Mouse (Mus musculus): ENCODE data around the gene Jph3. TPM values are rescaled to one million over a fixed set of nuclear protein-coding genes. Genes with fewer than 3 reads are reported as not detected.

The Jph3 gene
- polyA plus RNA-seq, 1 experiment from 2014 or later = 2.6 TPM

- no peak overlapping the region for H3K27ac ChIP-seq (replicated peaks)
- ATAC-seq (ENCODE audit: insufficient number of reproducible peaks, low FRiP score, low TSS enrichment, low read depth) = peak; percentile 80
- no peaks in the 10 kb centered on the region for H3K9me3 ChIP-seq (replicated peaks)
- no peak overlapping the region for H3K9ac ChIP-seq
- H3K4me1 ChIP-seq = peaks cover 8% of the 10 kb centered on the region; the same call in 1 of the 2 replicates
- H3K4me3 ChIP-seq (replicated peaks) = no peak overlapping the region
- 36% methylated on average over 10 of the region's 10 CpGs for WGBS
- no peaks in the 10 kb centered on the region for H3K27me3 ChIP-seq
- H3K4me2 ChIP-seq (replicated peaks) = no peak overlapping the region
- H3K36me3 ChIP-seq = no peaks in the 10 kb centered on the region
These were observed 57.1 kb downstream of the Jph3 start for GRCm38 (mm10) chr8:121786542-121786941.

DNA sequence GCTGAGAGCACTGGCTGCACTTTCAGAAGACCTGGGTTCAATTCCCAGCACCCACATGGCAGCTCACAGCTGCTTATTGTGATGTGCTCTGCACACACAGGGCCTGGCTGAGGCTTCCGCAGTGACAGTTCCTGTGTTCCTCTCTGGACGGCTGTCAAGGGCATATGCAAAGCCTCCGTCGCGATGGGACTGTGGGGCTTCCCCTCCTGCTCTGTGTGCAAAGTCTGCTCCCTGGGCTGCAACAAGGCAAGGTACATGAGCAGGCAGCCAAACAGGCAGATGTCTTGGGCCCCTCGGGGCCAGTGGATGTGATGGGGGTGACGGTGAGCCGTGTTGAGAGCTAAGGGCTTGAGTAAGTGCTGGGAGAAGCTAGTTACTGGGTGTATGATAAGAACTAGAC is 59.4 kb downstream of the Jph3 start:
- H3K4me2 ChIP-seq (replicated peaks) = no peak overlapping the region
- WGBS = 82% methylated on average over 8 of the region's 8 CpGs
- H3K9me3 ChIP-seq (replicated peaks) = no peaks in the 10 kb centered on the region
- no peak overlapping the region for H3K27ac ChIP-seq (replicated peaks)
- H3K36me3 ChIP-seq = no peaks in the 10 kb centered on the region
- H3K4me3 ChIP-seq (replicated peaks) = no peak overlapping the region
- peaks cover 8% of the 10 kb centered on the region; the same call in 1 of the 2 replicates for H3K4me1 ChIP-seq
- H3K9ac ChIP-seq = no peak overlapping the region
- ATAC-seq (ENCODE audit: insufficient number of reproducible peaks, low FRiP score, low TSS enrichment, low read depth) = no peak
- no peaks in the 10 kb centered on the region for H3K27me3 ChIP-seq

DNA sequence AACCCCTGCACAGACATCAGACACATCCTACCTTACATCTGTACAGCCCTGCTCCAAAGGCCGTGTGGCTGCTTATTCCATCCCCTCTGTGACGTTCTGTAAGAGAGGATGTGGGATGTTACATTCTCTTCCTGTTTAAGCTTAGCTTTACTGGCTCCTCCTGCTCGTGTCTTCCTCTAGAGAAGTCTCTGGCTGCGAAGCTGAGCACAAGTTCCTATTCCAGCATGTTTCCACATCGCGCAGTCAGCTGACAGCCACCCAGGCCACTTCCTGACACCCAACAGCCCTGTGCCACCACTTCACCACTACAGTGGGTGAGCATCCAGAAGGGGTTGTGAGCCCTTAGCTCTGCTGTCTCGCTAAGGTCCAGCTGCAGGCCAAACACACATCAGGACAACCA is 62.7 kb downstream of the Jph3 start:
- Histone ChIP-seq H3K27me3 (no peaks in the 10 kb centered on the region), H3K36me3 (peaks cover 29% of the 10 kb centered on the region), H3K9ac (no peak overlapping the region), H3K9me3 (replicated peaks) (no peaks in the 10 kb centered on the region), H3K27ac (replicated peaks) (no peak overlapping the region), H3K4me3 (replicated peaks) (no peak overlapping the region), H3K4me2 (replicated peaks) (no peak overlapping the region), H3K4me1 (peaks cover 8% of the 10 kb centered on the region; the same call in 1 of the 2 replicates)
- no peak for ATAC-seq (ENCODE audit: insufficient number of reproducible peaks, low FRiP score, low TSS enrichment, low read depth)
- 74% methylated on average over 7 of the region's 7 CpGs for WGBS

- Histone ChIP-seq H3K4me2 (replicated peaks) (no peak overlapping the region), H3K4me1 (peaks cover 8% of the 10 kb centered on the region; the same call in 1 of the 2 replicates), H3K36me3 (peaks cover 33% of the 10 kb centered on the region), H3K4me3 (replicated peaks) (no peak overlapping the region), H3K9ac (no peak overlapping the region), H3K9me3 (replicated peaks) (no peaks in the 10 kb centered on the region), H3K27ac (replicated peaks) (no peak overlapping the region), H3K27me3 (no peaks in the 10 kb centered on the region)
- no peak for ATAC-seq (ENCODE audit: insufficient number of reproducible peaks, low FRiP score, low TSS enrichment, low read depth)
- 71% methylated on average over 4 of the region's 4 CpGs for WGBS
These were observed 63.2 kb downstream of the Jph3 start for GRCm38 (mm10) chr8:121792627-121793026.

DNA sequence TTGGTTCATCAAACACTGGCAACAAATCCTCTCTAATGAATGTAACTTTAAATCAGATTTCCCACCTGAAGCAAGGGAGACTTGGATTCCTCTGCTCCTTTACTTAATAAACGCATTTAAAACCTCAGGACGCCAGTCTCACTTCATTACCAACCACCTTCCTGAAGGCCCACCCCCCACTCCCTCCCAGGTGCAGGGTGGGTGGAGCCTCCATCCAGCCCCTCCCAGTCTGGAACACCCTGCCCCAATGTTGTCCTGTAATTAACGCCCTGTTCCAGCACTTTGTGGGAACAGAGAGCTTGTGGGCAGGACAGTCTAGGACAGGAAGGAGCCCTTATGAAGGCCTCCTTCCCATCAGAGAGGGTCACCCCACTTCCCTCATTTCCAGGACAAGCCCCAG is 64.7 kb downstream of the Jph3 start:
- H3K27ac ChIP-seq (replicated peaks) = no peak overlapping the region
- peaks cover 8% of the 10 kb centered on the region; the same call in 1 of the 2 replicates for H3K4me1 ChIP-seq
- no peaks in the 10 kb centered on the region for H3K9me3 ChIP-seq (replicated peaks)
- H3K36me3 ChIP-seq = peaks cover 47% of the 10 kb centered on the region
- H3K9ac ChIP-seq = no peak overlapping the region
- no peak overlapping the region for H3K4me2 ChIP-seq (replicated peaks)
- 48% methylated on average over 3 of the region's 3 CpGs for WGBS
- no peak overlapping the region for H3K4me3 ChIP-seq (replicated peaks)
- no peaks in the 10 kb centered on the region for H3K27me3 ChIP-seq
- ATAC-seq (ENCODE audit: insufficient number of reproducible peaks, low FRiP score, low TSS enrichment, low read depth) = no peak

- 87% methylated on average over 8 of the region's 8 CpGs for WGBS
- H3K9me3 ChIP-seq (replicated peaks) = no peaks in the 10 kb centered on the region
- peaks cover 60% of the 10 kb centered on the region for H3K36me3 ChIP-seq
- no peaks in the 10 kb centered on the region for H3K27me3 ChIP-seq
- H3K9ac ChIP-seq = no peak overlapping the region
- no peak overlapping the region for H3K4me2 ChIP-seq (replicated peaks)
- no peaks in the 10 kb centered on the region for H3K4me1 ChIP-seq
- H3K4me3 ChIP-seq (replicated peaks) = no peak overlapping the region
- ATAC-seq (ENCODE audit: insufficient number of reproducible peaks, low FRiP score, low TSS enrichment, low read depth) = no peak
- no peak overlapping the region for H3K27ac ChIP-seq (replicated peaks)
These were observed 66.0 kb downstream of the Jph3 start for GRCm38 (mm10) chr8:121795461-121795860.

- no peak for ATAC-seq (ENCODE audit: insufficient number of reproducible peaks, low FRiP score, low TSS enrichment, low read depth)
These were observed 67.0 kb downstream of the Jph3 start for GRCm38 (mm10) chr8:121796406-121796805.

GRCm38 (mm10) chr8:121798401-121798800 is 69.0 kb downstream of the Jph3 start:
- H3K36me3 ChIP-seq = peaks cover 79% of the 10 kb centered on the region
- H3K4me2 ChIP-seq (replicated peaks) = no peak overlapping the region
- no peaks in the 10 kb centered on the region for H3K4me1 ChIP-seq
- H3K4me3 ChIP-seq (replicated peaks) = no peak overlapping the region
- no peaks in the 10 kb centered on the region for H3K27me3 ChIP-seq
- no peak for ATAC-seq (ENCODE audit: insufficient number of reproducible peaks, low FRiP score, low TSS enrichment, low read depth)
- H3K9ac ChIP-seq = no peak overlapping the region
- H3K9me3 ChIP-seq (replicated peaks) = no peaks in the 10 kb centered on the region
- 91% methylated on average over 6 of the region's 6 CpGs for WGBS
- no peak overlapping the region for H3K27ac ChIP-seq (replicated peaks)

More at GRCm38 (mm10) chr8:121796406-121796805, 67.0 kb downstream of the Jph3 start:
- Histone ChIP-seq H3K4me3 (replicated peaks) (no peak overlapping the region), H3K4me1 (no peaks in the 10 kb centered on the region), H3K36me3 (peaks cover 68% of the 10 kb centered on the region), H3K27ac (replicated peaks) (no peak overlapping the region), H3K27me3 (no peaks in the 10 kb centered on the region), H3K9me3 (replicated peaks) (no peaks in the 10 kb centered on the region), H3K9ac (no peak overlapping the region), H3K4me2 (replicated peaks) (no peak overlapping the region)
- 87% methylated on average over 11 of the region's 11 CpGs for WGBS

DNA sequence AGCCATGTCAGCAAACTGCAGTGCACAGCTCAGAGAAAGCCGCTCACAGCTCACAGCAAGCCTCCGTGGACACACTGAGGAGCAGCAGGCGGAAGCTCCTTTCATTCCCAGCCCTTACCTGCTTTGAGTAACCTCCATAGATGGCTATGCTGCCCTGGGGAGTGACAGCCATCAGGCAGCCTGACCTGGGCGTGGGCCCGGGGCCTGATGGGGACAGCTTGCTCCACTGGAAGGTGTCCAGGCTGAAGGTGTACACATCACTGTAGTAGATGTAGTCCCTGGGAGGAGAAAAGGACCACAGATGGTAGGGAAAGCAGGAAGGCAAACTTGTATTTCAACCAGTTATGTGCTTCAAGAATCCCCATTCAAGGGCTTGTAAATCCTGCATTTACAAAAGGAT is 75.4 kb downstream of the Jph3 start:
- no peaks in the 10 kb centered on the region for H3K27me3 ChIP-seq
- H3K36me3 ChIP-seq = peaks cover 62% of the 10 kb centered on the region
- WGBS = 96% methylated on average over 5 of the region's 5 CpGs

GRCm38 (mm10) chr8:121806126-121806525 is 76.7 kb downstream of the Jph3 start:
- H3K36me3 ChIP-seq = peaks cover 57% of the 10 kb centered on the region
- 0 out of 2 replicates have a peak, but pooled peaks cover 3% of the 10 kb centered on the region for H3K4me1 ChIP-seq
- H3K4me3 ChIP-seq (replicated peaks) = no peak overlapping the region
- H3K4me2 ChIP-seq (replicated peaks) = no peak overlapping the region
- ATAC-seq (ENCODE audit: insufficient number of reproducible peaks, low FRiP score, low TSS enrichment, low read depth) = peak; percentile 36; the same call in 1 of the 2 replicates
- 74% methylated on average over 13 of the region's 13 CpGs for WGBS
- H3K9ac ChIP-seq = no peak overlapping the region
- H3K27ac ChIP-seq (replicated peaks) = no peak overlapping the region
- H3K9me3 ChIP-seq (replicated peaks) = no peaks in the 10 kb centered on the region
- H3K27me3 ChIP-seq = no peaks in the 10 kb centered on the region

More for the DNA sequence above, 75.4 kb downstream of the Jph3 start:
- no peaks in the 10 kb centered on the region for H3K9me3 ChIP-seq (replicated peaks)
- no peak for ATAC-seq (ENCODE audit: insufficient number of reproducible peaks, low FRiP score, low TSS enrichment, low read depth)
- no peak overlapping the region for H3K9ac ChIP-seq
- H3K4me3 ChIP-seq (replicated peaks) = no peak overlapping the region
- no peak overlapping the region for H3K4me2 ChIP-seq (replicated peaks)
- no peak overlapping the region for H3K27ac ChIP-seq (replicated peaks)
- 0 out of 2 replicates have a peak, but pooled peaks cover 3% of the 10 kb centered on the region for H3K4me1 ChIP-seq

- Histone ChIP-seq H3K4me1 (0 out of 2 replicates have a peak, but pooled peaks cover 3% of the 10 kb centered on the region), H3K9ac (no peak overlapping the region), H3K4me2 (replicated peaks) (no peak overlapping the region), H3K9me3 (replicated peaks) (no peaks in the 10 kb centered on the region), H3K36me3 (peaks cover 60% of the 10 kb centered on the region), H3K4me3 (replicated peaks) (no peak overlapping the region), H3K27me3 (no peaks in the 10 kb centered on the region), H3K27ac (replicated peaks) (no peak overlapping the region)
- WGBS = 82% methylated on average over 11 of the region's 11 CpGs
- ATAC-seq (ENCODE audit: insufficient number of reproducible peaks, low FRiP score, low TSS enrichment, low read depth) = no peak
These were observed 78.6 kb downstream of the Jph3 start for GRCm38 (mm10) chr8:121808032-121808431.

DNA sequence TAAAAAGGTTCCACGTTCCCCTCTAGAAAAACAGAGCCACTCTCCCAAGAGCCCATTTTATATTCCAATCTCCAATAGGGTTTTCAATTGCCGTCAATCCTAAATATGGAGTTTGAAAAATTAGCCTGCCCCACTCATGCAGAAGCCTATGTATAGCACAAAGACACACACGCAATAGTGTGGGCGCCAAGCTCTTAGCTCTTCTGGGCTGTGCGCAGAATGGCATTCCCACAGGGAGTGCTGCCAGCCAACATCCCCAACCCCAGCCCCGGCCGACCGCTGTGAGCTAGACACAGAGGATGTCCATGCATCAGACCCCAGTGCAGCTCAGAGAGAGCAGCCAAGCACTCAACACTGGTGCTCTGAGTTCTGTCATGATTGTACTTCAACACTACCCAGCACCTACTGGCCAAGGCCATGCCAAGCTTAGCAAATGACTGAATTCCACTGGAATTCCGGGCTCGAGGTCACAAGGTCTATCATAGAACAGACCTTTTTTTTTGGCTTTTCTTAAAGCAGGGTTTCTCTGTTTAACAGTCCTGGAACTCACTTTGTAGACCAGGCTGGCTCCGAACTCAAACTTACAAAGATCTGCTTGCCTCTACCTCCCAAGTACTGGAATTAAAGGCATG is 80.2 kb downstream of the Jph3 start:
- no peak overlapping the region for H3K9ac ChIP-seq
- no peak overlapping the region for H3K27ac ChIP-seq (replicated peaks)
- no peak for ATAC-seq (ENCODE audit: insufficient number of reproducible peaks, low FRiP score, low TSS enrichment, low read depth)
- 0 out of 2 replicates have a peak, but pooled peaks cover 3% of the 10 kb centered on the region for H3K4me1 ChIP-seq
- H3K36me3 ChIP-seq = peaks cover 63% of the 10 kb centered on the region
- WGBS = 91% methylated on average over 11 of the region's 11 CpGs
- H3K4me2 ChIP-seq (replicated peaks) = no peak overlapping the region
- H3K27me3 ChIP-seq = no peaks in the 10 kb centered on the region
- H3K9me3 ChIP-seq (replicated peaks) = no peaks in the 10 kb centered on the region
- H3K4me3 ChIP-seq (replicated peaks) = no peak overlapping the region
